Mouse (Mus musculus) retina, postnatal 7 days (tissue): ENCODE data around the gene LTO1.

ENCODE experiments used
- DNase-seq: peaks from one replicate; pipeline ENCODE4 v3.0.0-alpha.2; 2012; ENCODE audit warnings: low read depth, low spot score

LTO1 gene

GRCm38 (mm10) chr7:144939344-144940002 lies 24.6 kb downstream of the LTO1 start, which contains the start of gene Ccnd1:
TSS of gene Ccnd1 (minus strand) at chr7:144939925.
- DNase-seq: no peak

DNA sequence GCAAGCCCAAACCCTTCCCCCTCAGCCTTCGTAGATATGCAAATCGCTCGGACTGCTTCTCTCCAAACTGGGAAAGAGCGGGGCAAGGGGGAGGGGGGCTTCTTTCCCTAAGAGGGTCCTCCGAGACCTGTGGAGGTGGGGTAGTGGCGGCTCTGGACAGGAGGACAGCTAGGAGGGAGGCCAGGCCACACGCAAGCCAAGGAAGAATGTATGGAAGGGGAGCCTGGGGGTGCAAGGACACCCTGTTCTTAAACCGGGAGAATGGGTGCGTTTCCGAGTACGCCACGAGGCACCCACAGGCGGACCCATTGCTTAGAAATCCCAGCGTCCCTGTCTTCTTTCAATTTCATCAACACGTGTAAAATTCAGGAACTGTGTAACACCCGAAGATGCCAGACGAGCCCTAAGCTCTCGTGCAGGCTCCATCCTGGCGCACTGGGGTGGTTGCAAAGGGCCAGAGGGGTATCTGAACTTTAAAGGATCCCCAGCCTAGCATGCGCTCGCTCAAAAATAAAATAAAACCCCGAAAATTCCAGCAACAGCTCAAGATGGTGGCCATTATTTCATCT lies 25.2 kb downstream of the LTO1 start:
- DNase-seq: no peak

DNA sequence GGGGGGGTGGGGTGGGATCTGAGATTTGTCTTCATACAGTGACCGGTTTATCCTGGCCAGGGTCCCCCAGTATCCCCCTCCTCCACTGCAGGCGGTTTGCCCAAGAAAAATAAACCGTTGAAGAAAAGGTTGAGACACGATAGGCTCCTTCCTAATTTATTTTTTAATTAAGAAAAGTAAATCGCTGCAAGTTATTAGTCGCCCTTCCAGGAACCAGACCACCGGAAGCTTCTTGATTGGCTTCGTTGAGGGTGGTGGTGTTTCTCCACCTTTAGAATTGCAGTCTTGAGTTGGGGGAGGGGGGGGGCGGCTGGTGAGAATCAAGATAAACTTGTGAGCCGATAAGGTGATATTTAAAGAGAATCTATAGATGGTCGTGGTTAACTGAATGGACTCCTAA lies 25.7 kb downstream of the LTO1 start:
- no peak for DNase-seq

GRCm38 (mm10) chr7:144941242-144941831 lies 26.4 kb downstream of the LTO1 start:
- no peak for DNase-seq

GRCm38 (mm10) chr7:144942071-144942743 lies 27.3 kb downstream of the LTO1 start:
- no peak for DNase-seq

- DNase-seq: no peak
Measured at GRCm38 (mm10) chr7:144942744-144943135, 27.8 kb downstream of the LTO1 start.

DNA sequence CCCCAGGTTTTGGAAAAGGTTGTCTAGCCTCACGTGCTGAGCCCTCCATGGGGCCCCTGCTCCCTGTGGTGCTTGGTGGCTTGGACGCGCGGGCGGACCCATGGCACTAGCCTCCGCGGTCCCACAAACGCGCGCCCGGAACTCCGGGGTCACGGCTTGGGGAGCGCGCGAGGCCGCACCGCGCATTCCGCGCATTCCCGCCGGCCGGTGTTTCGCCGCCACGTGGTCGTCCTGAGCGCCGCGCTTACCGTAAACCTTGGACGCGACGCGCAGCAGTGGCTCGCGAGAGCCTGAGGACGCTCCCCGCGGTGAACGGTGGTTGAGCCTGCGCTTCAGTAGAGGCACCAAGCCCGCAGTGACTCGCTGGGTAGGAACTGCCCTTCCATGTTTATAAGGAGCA lies 28.4 kb downstream of the LTO1 start:
- DNase-seq: no peak

DNA sequence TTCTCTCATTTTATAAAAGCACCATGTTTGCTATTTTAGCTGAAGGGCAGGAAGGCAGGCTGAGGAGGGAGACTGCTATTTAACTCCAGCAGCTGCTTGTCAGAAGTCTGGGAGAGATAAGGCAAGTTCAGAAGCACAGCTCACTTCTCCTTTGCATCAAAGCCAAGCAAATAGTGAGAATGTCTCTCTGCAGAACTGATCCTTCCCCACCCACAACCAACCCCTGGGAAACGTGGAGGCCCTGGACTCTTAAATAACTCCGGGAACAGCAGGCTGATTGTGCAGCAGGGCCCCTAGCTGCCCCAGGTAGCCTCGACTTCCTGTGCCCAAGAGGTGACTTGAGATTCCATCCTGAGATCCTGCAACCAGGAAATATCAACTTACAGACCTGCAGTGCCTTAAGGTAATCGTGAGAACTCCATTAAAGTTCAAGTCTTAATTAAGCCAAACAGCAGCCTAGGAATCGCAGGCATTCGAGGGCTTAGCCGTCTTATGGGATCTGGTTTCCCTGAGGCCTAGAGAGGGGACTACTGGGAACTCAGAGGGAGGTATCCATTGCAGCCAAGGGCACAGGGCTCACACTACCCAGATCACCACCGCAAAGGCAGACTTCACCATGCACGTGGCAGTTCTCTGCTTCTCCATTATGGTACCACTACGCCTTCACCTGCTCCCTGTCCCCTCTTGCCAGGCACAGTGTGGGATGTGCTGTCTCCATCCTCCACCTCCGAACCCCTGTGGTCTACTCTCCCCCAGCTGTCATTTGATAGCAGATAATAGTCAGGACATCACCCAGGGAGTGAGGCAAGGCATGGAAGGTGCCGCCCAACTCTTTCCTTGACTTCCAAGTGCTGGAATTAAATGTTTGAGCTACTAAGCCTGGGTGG lies 43.9 kb downstream of the LTO1 start:
- no peak for DNase-seq

DNA sequence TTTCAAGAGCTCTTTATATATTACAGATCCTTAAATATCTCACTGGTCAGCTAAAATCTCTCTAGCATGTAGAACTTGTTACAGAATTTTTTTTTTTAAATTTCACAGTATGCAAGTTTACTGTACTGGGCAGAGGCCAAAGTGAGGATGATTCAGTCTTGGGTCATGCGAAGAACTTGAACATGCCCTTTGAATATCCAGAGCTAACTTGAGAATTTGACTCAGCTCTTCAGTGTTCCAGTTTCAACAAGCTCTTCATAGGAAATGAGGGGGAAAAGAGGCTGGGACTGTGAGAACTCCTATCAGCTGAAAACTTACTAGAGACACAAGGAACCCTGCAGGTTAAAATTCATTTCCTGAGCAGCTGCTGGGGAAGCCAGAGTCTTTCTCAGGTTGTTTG lies 49.0 kb downstream of the LTO1 start:
- no peak for DNase-seq

- DNase-seq: no peak
Measured at GRCm38 (mm10) chr7:144964316-144964715, 49.4 kb downstream of the LTO1 start.

DNA sequence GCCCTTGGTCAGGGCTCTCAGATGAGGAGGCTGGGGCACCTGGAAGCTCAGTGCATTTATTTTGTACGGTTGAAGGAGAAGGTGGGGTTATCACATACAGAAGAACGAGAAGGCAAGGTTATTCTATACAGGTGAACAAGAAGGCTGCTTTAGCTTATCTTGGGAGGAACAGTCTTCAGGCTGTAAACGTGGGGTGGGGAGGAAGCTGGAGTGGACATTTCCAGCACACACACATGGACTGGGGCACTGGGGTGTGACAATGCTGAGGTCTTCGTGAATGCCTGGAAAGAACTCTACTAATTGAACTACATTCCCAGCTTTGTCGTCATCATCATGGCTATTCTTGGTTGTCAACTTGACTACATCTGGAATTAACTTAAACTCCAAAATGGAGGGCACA lies 51.0 kb downstream of the LTO1 start:
- no peak for DNase-seq

DNA sequence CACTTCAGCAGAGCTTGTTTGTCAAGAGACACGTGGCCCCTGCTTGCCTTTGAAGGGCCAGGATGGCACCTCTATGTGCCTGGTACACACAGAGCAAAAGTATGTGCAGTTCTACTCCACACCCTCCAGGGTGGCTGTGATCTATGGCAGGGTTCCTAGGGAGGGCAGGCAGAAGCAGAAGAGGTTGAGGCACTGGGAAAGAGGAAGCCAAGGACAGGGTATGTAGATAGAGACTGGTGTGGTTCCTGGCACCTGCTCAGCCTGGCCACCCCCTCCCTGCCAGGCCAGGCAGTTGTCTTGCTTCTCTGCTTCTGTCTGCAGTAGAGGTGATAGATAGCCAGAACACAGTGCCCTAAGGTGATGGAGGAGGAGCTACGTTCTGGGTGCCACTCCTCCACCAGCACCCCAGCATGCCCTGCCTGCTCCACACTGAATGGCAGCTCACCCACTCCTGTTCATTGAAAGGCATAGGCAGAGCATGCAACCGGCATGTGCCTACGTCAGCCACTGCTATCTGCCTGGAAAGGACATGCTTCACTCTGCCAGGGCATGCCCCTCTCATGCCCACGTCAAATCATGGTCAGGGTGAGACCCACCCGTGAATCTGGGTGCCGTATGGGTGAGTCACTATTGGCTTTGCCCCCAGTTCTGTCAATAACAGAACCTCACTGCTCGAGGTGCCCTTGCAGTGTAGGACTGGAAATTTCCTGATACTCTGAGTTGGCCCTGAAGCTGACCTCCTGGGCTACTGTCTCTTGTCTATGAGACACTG lies 56.3 kb downstream of the LTO1 start:
- no peak for DNase-seq

- no peak for DNase-seq
Measured at GRCm38 (mm10) chr7:144971769-144972168, 56.9 kb downstream of the LTO1 start.

DNA sequence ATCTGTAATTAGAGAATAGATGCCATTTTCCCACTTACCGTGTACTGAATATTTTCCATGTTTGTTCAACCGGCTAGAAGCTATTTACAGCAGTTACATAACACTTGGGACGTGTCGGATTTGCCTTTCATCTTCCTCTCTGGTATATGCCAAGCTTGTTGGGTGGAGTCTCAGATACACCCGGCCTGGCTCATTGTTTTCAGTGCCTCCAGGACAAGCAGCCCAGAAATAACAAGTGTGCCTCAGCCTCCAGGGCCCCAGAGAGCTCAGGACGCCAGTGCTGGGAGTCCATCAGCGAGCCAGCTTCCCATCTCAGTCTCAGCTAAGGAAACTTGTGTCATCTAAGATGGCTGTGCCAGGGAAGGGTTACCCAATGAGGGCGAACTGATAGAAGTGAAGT lies 58.6 kb downstream of the LTO1 start:
- no peak for DNase-seq

GRCm38 (mm10) chr7:144977121-144977520 lies 62.2 kb downstream of the LTO1 start:
- DNase-seq: no peak

- no peak for DNase-seq
Measured at GRCm38 (mm10) chr7:144979814-144980213, 64.9 kb downstream of the LTO1 start.
